Mouse (Mus musculus) cerebellum, adult 11 months (tissue): Measurements from ENCODE around the gene Zfp2.

Experiments used
- DNase-seq: peaks from one replicate; pipeline ENCODE4 v3.0.0; 2022

The Zfp2 gene

DNA sequence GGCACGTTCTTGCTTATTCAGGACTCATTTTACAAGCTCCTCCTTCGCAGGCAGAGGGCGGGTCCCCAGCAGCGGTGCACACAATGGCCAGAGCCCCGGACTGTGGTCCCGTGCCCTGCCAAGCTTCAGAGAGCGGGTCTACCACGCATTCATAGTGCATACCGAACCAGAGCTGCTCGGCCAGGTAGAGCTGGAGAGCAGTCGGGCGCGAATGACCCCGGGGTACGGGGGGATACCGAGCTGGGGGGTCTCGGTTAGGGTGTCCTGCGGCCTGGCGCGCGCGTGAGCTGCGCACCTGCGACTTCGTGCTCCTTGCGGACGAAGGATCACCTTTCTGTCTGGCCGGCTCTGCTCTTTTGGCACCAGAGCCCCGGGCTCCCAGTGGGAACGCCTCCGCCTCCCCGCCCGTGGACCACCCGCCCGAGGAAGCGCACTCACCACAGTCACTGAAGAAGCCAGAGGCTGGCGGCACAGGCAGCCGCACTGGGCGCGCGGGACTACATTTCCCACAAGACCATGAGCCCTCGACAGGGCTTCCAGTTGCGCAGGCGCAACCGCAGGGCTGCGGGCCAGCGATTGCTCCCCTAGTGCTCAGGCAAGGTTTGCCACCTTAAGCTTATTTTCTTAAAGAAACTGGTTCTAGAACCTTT lies at the start of gene Zfp2:
Zfp2 (minus strand) TSS at position 495 of the 650 bp plus-strand sequence.
- peak; percentile 89 for DNase-seq

DNA sequence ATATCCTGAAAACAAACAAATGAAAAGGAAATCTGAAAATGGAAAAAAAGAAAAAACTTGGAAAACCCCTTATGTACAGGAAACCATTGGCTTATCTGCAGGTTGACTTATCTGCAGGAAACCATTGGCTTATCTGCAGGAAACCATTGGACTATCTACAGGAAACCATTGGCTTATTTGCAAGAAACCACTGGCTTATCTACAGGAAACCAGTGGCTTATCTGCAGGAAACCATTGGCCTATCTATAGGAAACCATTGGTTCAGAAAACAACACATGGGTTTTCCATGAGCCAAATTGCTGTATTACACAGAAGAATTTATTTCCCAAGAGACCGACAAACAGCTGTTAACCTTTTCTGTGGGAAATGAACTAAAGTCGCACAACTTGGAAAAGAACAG lies 48.9 kb upstream of the Zfp2 start:
- DNase-seq = no peak

DNA sequence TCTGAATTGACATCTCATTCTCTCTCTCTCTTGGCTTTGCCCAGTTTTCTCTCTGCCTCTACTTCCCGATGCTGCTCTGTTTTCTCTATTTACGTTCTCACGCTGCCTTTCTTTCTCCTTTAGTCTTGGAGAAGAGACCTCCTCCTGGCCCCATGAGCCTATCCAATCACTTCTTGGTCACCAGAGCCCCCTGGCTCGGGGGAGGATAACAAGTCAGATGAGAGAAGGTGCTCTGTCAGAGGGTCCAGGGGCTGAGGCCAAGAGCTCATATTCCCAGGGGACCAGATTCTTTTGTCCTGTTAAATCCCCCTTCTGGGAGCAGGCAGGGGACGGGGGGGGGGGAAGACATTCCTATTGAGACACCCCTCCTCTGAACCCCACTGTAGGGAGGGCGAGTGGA lies 37.7 kb upstream of the Zfp2 start, which contains the start of gene Prop1:
Prop1 (minus strand) TSS at position 101 of the 400 bp plus-strand sequence.
- no peak for DNase-seq

DNA sequence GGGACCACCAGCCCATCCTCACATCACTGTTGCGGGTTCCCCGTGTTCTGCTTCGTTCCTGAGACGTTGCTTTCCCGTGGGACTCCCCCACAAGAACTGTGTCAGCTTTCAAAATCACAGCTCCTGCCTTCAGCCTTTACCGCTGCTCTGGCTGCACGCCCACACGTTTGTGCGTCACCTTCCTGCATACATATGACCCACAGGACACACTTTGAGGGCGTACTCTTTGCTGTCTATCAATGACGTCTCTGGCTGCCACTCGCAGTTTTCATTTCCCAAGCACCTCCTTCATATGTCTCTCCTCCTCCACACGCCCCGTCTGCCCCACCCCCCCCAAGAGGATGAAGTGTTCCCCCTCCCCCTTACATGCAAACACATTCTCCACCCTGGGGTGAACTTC lies 36.3 kb upstream of the Zfp2 start:
- DNase-seq = no peak

DNA sequence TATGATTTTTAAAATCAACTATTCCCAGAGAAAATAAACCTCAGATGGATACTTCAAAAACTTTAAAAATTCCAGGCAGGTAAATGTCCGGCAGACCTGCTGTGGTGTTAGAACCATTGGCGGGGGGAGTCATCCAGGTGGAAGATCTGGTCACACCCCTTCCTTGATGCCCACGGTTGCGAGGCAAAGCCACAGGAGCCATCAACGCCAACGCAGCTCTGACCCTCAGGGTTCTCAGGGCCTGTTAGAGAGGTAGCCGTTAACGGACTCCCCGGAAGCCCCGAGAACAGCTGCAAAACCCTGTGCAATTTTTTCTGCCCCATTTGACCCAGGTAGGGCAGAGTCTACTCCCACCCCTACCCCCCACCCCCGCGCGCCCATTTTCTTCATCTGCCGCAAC lies 27.5 kb upstream of the Zfp2 start, which contains the start of gene 4933414I15Rik:
4933414I15Rik (minus strand) TSS at position 260 of the 400 bp plus-strand sequence.
- DNase-seq = no peak

DNA sequence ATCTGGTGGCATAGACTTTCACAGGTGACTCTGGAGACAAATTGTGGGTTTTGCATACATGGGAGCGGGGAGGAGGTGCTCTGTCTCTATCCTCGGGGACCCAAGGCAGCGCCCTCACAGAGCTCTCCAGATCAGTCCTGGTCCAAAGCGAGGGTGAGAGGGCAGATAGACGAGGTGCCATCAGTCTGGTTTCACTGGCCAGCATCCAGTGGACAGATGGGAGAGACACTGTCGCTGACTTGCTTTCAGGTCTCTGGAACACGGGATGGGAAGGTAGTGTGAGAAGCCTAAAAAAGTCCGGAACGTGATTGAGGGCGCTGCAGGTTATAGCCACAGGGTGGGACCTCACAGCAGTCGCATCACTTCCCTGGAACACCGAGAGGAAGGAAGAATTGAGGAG lies 26.4 kb upstream of the Zfp2 start:
- no peak for DNase-seq

DNA sequence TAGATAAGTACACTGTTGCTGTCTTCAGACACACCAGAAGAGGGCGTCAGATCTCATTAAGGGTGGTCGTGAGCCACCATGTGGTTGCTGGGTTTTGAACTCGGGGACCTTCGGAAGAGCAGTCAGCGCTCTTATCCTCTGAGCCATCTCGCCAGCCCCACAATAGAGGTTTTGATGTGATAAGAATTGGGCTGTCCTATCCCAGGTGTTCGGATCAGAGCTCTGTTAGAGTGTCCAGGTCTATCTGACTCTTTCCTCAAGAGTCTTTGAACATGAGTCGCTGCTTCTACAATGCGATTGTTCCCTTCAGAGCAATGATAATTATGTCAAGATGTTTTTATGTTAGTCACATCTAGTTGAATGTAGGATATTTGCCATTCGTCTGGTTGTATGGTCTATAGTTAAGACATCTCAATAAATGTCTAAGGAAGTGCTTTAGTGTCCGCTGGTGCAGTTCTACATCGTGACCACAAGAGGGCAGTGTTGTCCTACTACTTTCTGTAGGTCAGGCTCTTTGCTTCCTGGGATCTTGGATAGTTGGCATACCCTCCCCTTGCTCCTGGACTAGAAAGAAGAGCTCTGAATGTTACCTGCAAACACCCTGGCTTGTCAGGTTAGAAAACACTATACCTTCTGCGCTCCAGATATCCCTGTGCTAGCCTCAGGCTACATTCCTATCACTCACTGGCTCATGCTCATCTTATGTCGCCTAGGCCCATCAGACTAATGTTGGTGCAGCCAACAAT lies 23.8 kb upstream of the Zfp2 start:
- no peak for DNase-seq

DNA sequence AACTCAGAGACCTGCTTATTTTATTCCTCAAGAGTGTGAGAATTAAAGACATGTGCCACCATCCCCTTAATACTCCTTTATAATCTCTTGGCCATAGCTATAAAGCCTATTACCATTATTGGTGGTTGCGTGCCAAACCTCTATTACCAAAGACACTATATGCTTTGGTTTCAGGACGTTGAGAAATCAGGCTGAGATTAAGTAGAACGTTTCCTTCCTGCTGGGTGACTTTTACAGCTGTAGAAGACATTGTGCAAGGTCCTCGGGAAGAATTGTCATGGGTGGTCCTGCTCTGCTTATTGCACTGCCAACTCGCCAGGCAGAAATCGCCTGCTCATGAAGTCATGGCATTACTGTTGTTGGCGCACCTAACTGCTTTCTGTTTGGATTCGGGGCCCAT lies 22.5 kb upstream of the Zfp2 start:
- DNase-seq = no peak

DNA sequence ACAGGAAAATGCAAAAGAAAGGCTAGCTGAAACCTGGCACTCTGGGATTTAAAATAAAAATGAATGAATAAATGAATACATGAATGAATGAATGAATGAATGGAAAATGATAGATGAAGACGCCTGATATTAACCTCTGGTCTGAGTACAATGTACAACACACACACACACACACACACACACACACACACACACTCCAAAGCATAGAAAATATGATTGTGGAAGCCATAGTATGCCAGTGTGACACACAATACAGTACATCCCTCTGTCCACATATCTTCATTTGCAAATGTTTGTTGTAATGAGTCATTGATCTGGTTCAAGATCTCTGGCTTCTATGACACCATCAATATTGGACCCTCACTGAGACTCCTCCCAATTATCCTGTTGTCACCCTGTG lies 16.1 kb upstream of the Zfp2 start:
- DNase-seq = no peak

DNA sequence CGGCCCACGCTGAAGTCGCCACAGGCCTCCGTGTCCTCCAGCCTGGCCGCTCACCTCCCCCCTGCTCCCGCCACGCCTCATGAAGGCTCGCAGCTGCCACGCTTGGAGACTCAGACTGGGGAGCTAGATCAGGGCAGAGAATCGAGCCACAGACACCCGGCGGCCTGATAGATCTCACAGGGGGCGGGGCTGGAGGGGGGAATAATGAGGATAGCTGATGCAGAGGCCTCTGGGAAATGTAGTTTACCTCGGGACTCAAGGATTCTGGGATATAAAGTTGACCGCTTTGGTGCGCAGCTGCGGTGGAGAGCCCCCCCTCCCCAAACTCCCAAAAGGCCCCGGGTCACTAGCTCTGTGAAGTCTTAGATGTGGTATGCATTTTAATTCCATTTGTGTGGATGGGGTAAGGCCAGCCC lies 15.5 kb upstream of the Zfp2 start, which contains the start of gene Zfp354b:
Zfp354b (minus strand) TSS at position 183 of the 416 bp plus-strand sequence.
- DNase-seq = peak; percentile 85

DNA sequence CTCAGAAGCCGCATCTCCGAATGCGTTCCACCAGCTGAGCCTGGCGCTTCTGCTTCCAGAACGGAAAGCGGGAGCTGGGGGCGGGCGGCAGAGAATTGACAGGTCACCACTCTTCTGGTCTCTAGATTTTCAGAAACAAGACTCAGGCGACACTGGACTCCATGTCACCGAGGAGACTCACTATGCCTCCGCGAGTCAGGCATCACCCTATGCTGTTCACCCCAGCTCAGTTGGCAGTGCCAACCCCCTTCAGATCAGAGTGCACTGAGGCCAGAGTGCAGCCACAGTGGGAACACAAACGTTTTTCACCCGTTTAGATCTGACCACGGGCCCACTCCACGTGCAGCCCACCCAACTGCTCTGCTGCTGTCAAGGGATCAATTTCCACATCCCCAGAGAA lies 15.1 kb upstream of the Zfp2 start:
- no peak for DNase-seq

DNA sequence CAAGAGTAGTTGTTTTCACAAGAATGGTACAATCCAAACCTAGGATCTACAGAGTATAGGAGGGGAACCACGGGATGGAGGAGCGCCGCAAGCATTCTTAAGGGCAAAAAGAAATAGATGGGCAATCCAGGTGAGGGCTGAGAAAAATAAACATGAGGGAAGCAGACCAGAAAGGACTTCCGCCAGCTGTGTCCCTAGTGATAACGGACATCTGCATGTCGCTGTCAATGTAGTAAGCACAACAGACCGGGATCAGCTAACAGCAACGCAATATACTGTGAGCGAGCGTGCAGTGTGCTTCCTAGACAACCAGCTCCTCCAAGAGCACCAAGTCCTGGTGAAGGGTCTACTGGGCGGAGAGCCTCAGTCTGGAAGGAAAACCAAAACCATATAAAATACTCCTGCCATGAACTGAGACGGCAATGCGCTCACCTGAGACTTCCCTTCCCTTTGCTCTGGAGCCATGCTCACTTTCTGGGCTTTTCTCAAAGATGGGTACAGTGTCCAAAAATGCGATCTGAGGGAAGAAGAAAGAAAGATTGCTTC lies 14.6 kb upstream of the Zfp2 start:
- DNase-seq = no peak

DNA sequence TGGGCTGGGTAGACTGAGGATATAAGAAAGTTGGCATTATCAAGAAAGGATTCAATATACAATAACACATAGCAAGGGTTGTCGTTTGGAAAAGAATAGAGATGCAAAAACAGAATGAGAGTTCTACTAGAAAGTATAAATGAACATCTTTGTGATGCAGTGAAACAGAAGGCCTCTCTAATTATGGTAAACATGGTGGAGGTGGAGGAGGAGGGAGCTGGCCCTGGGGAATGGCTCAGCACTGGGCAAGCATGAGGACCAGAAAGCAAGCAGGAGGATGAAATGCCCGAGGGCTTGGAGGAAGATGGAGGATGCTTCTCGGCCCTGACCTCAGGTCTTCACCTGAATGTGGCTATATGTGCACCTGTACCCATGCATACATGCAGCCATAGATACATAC lies 1.5 kb downstream of the Zfp2 start:
- DNase-seq = no peak

DNA sequence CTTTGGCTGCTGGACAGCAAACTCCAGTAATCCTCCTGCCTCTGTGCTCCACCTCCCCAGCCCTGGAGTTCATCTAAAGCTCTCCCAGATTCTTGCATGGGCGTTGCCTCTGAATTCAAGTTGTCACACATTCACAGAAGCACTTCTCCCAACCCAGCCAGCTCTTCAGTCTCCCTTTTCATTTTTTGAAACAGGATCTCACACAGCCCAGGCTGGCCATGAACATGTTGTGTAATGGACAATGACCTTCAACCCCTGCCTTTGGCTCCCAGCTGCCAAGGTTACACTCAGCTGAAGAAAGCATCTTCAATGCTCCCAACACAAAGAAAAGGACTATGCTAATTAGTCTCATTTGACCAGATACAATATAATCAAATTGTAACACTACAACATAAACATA lies 2.7 kb downstream of the Zfp2 start:
- DNase-seq = no peak

DNA sequence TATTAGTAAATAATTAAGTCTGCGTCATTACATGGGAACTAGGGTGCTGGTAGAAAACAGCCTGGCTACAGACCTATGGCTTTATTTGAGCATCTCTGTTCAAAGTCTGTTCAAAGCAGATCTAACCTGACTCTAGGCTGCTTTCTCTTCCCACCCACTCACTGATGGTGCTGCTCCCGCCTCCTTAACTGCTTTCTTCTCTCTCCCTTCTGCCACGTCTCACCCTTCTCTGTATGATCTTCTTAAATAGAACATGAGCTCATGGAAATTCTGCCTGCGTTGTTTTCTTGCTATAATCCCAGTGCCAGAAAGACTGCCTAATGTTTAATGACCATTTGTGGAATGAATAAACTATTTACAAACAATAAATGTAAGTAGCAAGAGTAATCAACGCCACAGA lies 7.8 kb downstream of the Zfp2 start:
- no peak for DNase-seq

DNA sequence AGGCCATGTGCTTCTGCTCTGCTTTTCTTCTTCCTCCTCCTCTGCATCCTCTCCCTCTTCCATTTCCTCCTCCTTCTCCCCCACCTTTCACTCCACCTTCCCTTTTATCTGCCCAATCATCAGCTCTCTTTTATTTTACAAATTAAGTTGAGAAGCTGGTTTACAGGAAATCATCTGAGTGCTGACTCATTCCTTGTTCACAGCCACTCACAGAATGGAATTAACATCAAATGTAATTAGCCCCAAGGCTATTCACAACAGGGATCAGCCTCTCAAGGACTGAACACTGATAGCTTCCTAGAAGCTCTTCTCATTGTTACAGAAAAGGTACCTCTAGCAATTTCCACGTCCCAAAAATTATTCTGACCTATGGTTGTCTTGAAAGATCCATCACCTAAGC lies 18.6 kb downstream of the Zfp2 start:
- DNase-seq = no peak

DNA sequence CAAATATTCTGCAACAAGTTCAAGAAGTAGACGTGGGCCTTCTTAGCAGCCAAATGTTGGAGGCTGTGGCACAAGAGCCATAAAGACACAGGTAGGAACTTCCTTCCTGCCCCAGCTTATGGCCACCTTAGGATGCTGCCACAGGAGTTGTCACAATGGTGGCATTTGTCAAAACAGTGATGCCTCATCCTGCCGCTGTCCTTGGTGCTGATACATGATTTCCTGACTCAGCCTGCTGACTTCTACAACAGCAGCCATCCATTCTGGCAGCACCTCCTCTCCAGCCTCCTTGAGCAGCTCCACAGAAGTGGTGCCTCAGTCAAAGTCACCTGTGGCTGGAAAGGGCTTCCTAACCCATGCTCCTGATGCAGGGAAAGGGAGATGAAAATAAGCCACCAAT lies 23.5 kb downstream of the Zfp2 start:
- no peak for DNase-seq

DNA sequence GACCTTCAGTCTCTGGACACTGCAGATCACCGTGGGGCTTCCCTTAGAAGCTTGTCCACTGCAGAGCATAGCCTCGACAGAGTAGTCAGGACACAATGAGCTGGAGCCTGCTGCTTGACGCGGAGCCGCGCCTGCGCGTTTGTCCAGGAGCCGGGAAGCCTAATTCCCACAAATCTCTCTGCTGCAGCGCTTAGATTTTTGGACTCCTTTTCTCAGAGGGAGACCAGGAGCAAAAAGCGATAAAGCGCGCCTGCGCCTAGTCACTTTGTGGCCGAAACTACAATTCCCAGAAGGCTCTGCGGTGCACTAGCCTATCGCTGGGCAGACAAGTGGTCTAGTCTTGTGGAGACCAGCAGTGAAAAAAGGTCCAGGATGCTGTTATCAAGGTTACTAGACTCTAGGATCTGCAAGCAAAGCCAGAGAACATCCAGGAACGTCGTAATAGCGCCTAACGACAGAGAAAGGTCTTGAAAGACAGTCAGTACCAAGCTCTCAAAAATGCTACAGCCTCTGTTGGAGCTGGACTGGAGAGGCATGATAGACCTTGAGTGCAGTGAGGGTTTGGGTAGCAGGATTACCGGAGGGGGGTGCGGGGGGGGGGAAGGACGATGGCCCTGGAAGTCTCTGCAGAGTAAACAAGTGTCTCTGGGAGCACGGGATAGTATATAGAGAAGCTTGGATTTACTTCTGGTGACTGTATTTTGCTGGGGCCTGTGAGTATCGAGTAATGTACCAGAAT lies 28.4 kb downstream of the Zfp2 start, which contains the start of gene Zfp454:
Zfp454 (minus strand) TSS at position 262 of the 739 bp plus-strand sequence.
- peak; percentile 92 for DNase-seq

DNA sequence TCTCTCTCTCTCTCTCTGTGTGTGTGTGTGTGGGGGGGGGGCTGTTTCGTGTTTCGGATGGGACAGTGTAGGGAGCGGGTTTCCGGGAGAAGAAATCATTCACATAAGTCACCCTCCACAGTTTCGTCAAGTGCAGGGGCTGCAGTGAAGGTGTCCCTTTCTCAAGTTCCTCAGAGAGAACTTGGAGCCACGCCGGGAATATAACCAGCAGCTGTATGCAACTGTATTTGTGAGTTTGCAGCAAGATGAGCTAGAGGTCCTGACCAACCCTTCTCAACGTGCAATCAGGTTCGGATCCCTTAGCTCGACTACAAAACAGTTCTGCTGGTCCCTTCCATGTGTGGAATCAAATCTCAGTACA lies 29.1 kb downstream of the Zfp2 start:
- DNase-seq = no peak

DNA sequence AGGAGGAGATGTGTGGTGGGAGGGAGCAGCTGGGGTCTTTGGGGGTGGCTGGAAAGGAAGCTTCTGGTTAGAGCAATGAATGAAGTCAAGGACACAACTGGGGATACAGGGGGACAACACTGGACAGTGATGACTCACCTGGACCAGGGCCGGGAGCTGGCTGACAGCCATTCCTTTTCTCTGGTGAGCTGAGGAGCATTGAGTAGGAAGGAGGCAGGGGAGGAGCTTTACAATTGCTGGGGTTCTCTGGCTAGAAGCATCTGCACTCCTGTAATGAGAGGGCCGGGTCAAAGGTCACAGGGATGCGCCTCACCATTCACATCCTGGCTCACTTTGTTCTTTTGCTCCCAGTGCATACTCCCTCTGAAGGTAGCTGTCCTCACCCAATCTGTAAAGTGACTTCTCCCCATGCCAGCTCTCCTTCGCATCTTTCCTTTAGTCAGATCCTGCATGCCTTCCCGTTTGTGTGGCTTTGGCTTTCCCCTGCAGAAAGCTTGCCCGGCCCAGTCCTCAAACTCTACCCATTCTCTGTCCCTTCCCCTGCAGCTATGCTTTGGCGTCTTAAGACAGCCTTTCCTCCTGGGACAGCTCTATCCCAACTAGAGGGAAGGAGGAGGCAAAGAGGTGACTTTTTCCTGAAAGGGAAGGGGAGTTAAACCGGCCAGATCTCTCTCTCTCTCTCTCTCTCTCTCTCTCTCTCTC lies 29.6 kb downstream of the Zfp2 start:
- DNase-seq = peak; percentile 34

DNA sequence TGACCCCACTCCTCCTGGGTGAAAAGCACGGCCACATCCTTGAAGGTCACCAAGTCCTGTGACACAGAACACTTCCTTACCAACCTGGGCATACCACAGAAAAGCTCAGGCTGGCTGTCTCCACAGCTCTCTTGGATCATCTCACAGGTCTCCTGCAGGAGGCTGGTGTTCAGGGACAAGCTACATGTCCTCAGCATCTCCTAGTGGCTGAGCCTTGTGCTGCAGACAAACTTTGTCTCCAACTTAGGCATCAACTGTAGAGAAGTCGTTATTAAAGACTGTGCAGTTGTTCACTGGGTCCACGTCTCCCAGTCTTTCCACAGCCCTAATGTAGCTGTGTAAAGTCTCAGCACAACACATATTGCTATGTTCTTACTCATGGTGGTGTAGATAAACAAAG lies 32.2 kb downstream of the Zfp2 start:
- no peak for DNase-seq

DNA sequence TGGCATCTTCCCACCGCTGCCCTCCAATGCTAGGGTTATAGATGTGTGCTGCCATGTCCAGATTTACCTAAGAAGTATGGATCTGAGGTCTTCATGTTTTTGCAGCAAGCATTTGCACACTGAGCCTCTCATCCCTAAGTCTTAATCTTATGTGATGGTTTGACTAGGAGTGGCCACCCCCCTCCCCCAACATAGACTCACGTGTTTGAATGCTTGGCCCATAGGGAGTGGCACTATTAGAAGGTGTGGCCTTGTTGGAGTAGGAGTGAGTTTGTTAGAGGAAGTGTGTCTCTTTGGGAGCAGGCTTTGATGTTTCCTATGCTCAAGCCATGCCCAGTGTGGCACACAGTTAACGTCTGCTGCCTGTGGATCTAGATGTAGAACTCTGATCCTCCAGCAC lies 37.3 kb downstream of the Zfp2 start:
- no peak for DNase-seq
